Mouse (Mus musculus): ENCODE results near the gene Il1r2.

The Il1r2 gene

DNA sequence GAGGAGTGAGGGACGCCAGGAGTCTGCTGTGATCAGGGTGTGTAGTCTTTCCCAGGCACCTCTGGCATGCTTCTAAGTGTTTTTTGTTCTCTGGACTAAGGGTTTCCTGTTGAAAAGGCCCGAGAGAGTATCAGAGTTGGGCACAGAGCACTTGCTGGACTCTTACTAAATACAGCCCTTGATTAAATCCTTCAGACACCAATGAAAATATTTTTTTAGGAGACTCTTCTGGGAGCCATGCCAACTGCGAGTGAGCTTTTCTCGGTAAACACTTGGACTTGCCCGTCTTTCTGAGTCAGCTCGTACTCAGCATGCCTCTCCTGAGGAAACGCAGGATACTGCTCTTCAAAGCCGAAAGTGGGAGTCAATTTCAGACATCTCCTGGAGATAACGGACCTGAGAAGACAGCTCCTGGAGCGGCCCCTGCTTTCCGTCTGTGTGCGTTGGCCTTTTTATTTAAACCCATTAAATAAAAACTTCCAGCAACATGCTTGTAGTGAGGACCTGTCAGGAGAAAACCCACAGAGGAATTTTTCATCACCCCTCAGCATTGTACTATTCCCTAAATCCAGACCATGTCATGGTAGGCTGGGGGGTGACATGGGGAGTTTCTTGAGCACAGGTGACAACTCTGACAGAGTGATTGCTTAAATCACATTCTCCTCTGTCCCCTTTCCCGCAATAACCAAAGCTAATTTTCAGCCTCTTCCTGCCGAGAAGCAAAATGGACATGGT lies 66.1 kb downstream of the Il1r2 start:
- peak; percentile 66 for DNase-seq

GRCm38 (mm10) chr1:40156096-40156495 lies 82.2 kb downstream of the Il1r2 start:
- DNase-seq, result no peak

DNA sequence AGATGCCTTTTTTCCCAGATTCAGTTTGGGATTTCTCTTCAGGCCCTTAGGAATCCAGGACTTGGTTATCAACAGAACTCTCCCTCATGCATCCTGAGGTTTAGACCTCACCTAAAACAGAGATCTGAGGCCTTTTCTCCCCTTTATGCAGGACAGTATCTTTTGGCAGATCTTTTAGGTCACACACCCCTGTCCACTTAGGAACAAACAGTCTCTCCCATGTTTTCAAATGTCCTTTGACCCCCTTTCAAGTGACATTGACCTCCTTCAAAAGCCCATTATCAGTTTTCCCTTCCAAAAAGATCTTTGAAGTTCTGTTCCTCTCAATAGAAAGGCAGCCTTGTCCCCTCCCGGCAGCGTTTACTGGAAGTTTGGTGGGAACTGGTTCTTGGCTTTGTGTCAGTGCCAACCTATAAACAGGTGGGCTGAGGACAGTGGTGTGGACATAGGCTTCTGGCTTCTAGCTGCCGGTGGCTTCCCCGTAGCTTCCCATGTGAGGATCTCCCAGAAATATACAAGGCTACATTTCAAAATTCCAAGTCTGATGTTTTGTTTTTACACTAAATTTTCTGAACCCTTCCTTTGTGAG lies 89.5 kb downstream of the Il1r2 start:
- DNase-seq, result no peak

DNA sequence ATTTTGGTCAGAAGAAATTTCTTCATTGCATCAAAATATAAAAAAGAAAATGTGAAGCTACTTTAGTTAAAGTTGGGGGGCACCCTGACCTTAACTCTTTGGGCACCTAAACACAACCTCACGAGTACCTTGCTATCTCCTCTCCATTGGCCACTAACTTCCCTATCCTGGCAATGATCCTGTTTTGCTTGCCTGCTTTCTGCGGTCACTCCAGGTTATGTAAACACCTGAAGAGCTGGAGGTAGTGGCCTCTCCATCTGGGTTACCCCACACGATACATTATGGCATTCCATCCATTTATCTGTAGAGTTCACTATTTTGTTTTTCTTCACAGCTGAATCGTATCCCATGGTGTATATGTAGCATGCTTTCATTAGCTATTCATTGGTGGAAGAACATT lies 90.5 kb downstream of the Il1r2 start:
- no peak for DNase-seq

DNA sequence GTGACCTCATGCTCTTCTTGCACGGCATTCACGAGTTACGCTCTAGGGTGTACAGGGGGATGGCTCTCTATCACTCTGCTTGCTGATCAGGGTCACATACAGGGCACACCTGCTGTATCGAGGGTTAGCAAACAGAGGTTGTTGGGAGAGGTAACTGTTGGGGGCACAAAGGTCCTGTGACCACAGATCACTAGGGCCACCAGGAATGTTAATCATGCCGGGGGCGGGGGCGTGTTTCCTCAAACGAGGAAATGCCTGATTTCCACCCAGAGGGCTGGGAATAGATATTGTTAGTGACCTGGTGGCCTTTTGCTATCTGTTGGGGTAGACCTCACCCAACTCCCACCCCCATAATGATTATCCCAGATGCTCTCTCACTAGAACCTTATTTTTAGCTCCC lies 93.7 kb downstream of the Il1r2 start:
- no peak for DNase-seq

GRCm38 (mm10) chr1:40171878-40172277 lies 98.0 kb downstream of the Il1r2 start:
- peak; percentile 35 for DNase-seq

DNA sequence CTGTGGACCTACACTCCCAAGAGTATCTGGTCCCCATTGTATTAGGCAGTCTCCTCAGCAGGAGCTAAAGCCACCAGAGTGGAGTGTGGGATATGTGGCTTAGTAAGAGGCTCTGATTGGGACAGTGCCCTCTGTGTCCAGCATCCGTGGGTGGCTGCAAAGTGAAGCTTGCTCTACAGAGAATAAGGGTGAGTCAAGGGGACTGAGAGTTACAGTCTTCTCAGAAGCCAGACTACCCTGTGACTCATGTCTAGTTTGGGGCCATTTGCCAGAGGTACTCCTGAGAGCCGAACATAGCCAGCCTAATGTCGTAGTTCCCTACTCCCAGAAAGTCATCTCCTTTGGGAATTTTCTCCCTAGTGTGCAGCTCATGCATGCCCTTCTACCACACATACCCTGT lies 100.3 kb downstream of the Il1r2 start:
- DNase-seq, result no peak

All from layer of hippocampus, adult 9-11 months (tissue).